Mouse (Mus musculus): ENCODE results near the gene Ptprn2.
A peak's percentile ranks its signal among the peaks of the same experiment; 100 is the strongest.

Ptprn2 gene

DNA sequence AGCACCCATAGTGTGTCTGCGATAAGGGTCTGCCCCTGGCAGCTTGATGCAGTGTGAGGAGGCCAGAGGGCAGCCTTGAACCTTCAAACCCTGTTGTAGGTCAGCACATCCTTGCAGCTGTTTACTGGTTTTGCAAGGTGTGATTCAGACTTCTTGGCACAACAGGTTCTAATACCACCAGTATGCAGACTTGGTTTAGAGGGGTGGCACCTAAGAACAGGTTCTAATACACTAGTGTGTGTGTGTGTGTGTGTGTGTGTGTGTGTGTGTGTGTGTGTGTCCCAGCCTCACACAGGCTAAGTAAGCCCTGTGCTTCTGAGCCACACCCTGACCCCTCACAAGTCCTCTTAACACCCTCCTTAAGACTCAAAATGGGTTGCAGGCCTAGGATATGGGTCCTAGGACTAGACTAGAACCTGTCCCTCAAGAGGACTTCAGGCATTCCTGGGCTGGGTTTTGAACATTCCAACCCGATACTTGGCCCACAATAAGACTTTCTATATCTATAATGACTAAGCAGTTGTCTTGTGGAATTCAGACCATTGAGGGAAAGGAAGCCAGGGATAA lies 770.3 kb downstream of the Ptprn2 start:
- DNase-seq (ENCODE audit: low spot score in 2 of 2): no peak

- DNase-seq (ENCODE audit: low spot score in 2 of 2): no peak
Observed at GRCm38 (mm10) chr12:117256849-117257204, 771.3 kb downstream of the Ptprn2 start.

DNA sequence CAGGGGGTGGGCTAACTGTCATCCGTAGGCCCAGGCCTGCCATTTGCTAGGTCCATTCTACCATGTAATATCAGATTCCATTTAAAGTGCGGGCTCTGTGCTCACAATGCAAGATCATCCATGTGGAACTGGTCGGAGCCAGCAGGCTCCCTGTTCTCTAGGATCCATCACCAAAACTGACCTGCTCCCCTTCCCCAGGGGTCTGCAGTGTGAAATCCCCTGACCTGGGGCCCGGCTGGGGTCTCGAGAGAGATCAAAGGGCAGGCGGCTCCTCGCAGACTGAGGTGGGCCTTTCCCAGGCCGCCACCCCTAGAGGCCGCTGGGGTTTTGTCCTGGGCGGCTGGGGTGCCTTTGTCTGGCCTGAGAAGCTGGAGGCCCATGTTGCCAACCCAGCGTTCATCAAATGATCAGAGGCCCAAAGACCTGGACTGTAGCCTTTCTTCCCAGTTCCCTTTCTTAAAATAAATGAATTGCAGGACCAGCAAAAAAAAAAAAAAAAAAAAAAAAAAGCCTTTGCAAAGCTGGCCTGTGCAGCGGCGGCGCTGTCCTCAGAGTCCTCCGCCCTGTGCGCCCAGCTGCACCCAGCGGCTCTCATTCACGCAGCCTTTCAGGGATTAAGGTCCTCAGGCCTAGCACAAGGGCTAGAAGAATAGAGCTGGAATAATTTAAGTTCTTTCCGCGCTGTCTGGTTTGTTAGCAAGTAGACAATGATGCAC lies 771.8 kb downstream of the Ptprn2 start:
- DNase-seq (ENCODE audit: low spot score in 2 of 2): no peak

DNA sequence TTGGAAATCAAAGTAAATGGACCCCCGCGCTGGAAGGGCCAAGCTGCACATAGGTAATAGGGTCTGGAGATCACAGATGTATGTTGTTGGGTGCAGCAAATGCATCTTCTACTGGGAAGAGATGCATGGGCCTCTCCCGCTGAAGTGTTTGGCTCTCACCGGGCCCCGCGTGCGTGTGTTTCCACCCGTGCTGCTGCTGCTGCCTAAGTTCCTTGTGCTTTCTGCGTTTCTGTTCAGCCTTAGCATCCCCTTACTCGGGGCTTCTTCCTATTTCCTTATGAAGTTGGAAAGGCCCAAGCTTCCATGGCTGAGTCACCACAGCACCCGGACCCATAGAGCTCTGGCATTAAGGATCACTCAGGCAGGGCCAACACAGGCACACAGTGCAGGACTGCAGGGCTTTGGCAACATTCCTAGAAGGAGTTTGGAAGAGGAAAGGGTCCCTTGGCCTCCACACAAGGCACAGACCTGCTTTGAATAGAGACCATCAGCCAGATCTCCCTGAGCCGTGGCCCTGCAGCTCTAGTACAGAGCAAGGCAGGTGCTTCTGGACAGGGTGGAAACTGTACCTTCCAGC lies 772.5 kb downstream of the Ptprn2 start:
- no peak for DNase-seq (ENCODE audit: low spot score in 2 of 2)

DNA sequence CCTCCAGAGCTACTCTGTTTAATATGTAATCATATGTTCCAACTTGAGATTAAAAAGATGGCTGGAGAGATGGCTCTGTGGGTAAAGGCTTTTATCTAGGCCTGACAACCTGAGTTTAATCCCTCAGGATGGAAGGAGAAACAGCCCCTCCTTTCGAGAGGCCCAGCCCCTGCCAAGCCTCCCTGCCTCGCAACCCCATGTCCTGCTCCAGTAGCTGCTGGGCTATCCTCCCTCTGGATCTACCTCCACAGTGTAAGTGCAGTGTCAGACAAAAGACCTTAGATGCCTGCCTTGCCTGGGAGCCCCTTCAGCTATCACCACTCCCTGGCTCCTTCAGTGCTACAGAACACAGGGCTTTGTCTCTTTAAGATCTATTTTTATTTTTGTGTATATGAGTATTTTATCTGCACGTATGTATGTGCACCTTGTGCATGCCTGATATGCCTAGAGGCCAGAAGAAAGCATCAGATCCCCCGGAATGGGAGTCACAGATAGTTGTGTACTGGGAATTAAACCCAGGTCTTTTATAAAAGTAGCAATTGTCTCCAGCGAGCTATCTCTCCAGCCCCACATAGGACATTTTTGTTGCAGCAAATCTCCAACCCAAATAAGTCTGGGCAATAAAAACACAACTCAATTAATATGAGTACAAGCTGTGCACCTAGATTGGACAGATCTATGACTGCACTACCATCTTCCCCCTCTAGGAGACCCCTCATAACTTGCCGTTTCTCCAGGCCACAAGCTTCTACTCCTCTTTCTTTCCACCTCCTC lies 775.1 kb downstream of the Ptprn2 start:
- DNase-seq (ENCODE audit: low spot score in 2 of 2): no peak

GRCm38 (mm10) chr12:117261165-117261440 lies 775.6 kb downstream of the Ptprn2 start:
- no peak for DNase-seq (ENCODE audit: low spot score in 2 of 2)

- no peak for DNase-seq (ENCODE audit: low spot score in 2 of 2)
Observed at GRCm38 (mm10) chr12:117262003-117262402, 776.5 kb downstream of the Ptprn2 start.

DNA sequence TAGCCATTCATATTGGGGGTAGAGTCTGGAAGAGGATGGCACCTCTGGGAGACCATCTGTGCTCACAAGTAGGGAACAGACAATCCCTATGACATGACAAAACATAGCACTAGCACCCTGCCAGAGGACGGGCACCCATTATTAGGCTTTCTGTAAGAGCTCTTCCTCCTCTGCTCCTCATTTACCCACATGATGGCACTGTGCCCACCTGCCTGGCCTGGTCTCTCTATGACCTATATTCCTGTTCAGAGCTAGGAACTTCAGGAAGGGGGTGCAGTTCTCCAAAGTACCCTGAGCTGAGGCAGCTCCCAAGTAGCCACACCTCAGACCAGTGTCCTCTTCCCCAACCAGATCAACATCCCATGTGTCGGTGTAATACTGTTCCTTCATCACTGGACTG lies 777.6 kb downstream of the Ptprn2 start:
- no peak for DNase-seq (ENCODE audit: low spot score in 2 of 2)

DNA sequence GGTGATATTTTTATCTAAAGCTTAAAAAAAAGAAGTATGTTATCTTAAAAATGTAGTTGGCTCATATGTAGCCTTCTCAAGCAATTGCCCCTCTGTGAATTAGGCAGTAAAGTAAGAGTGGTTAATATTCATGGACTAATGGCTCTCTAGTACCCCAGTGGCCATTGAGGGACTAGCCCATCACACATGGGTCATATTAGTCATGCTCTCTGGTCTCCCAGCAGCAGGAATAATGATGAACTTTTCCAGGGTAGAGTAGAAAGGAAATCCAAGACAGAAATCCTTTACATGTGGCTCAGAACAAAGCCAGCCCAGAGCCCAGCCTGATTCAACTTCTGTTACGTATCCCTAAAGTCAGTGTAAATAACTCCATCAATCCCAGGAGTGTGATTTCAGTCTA lies 779.7 kb downstream of the Ptprn2 start:
- no peak for DNase-seq (ENCODE audit: low spot score in 2 of 2)

GRCm38 (mm10) chr12:117268543-117269172 lies 783.1 kb downstream of the Ptprn2 start:
- DNase-seq (ENCODE audit: low spot score in 2 of 2): peak in 1 of 2 experiments; percentile 34

DNA sequence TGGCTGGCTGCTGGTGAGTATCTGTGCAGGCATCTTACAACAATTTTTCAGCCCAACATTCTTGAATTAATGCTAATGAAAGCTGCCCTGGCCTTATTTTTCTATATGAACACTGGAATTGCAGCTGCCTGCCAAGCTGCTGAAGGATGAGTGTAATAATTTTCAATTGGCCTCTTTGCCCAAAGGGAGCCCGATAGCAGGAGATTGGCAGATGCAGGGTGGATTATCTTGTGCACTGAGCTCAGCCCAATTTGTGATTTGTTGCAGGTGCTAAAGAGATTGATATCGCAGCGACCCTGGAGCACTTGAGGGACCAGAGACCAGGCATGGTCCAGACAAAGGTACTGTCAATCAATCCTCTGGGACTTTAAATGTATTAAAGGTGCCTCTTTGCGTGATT lies 783.8 kb downstream of the Ptprn2 start:
- no peak for DNase-seq (ENCODE audit: low spot score in 2 of 2)

GRCm38 (mm10) chr12:117270199-117270598 lies 784.7 kb downstream of the Ptprn2 start:
- no peak for DNase-seq (ENCODE audit: low spot score in 2 of 2)

DNA sequence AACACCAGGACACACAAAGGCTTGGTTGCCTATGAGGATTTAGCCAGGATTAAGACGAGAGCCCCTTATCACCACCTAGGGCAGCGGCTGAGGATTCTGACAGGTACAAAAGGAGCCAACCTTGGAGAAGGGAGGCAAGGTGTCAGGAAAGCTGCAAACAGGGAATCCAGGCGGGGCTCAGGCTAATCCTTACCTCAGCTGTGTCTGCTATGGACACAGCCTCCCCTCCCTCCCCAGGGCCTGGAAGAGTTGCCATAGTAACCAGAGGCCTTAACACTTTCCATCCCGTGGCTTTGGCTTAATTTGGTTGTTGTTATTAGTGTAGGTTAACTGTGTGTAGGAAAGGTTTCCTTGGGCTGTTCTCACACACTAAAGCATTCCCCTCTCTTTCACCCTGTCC lies 787.6 kb downstream of the Ptprn2 start:
- no peak for DNase-seq (ENCODE audit: low spot score in 2 of 2)

GRCm38 (mm10) chr12:117274576-117274975 lies 789.1 kb downstream of the Ptprn2 start:
- DNase-seq (ENCODE audit: low spot score in 2 of 2): no peak

DNA sequence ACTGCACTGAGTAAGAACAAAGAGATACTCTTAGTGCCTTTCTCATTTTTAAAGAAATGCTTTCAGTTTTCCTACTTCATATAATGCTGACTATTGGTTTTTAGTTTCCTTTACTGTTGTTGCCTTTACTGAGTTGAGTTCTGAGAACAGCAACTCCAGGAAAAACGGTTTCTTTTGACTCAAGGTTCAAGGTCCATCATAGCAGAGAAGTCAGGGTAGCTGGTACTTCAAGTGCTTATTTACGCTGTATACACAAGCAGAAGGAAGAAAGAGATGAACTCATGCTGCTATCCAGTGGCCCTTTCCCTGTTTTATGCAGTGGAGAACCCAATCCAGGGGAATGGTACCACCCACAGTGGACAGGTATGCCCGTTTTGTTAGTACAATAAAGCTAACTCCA lies 795.3 kb downstream of the Ptprn2 start:
- no peak for DNase-seq (ENCODE audit: low spot score in 2 of 2)

DNA sequence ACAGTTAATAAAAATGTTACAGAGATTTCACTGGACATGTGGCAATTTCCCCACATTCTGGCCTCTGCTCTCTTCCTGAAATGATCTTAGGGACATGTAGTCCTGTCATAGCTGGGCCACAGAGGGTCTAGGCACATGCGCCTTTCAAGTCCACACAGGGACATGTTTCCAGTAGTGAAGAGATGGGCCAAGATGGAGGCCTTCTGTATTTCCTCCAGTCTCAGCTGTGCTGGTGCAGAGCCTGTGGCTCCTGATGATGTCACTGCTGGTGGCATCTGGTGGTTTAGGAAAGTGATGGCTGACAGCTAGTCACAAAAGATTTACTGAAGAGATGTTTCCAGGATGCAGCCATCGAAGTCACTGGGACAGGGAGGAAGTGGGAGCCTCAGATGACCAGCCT lies 797.1 kb downstream of the Ptprn2 start:
- DNase-seq (ENCODE audit: low spot score in 2 of 2): no peak

- DNase-seq (ENCODE audit: low spot score in 2 of 2): no peak
Observed at GRCm38 (mm10) chr12:117287456-117287855, 801.9 kb downstream of the Ptprn2 start.

DNA sequence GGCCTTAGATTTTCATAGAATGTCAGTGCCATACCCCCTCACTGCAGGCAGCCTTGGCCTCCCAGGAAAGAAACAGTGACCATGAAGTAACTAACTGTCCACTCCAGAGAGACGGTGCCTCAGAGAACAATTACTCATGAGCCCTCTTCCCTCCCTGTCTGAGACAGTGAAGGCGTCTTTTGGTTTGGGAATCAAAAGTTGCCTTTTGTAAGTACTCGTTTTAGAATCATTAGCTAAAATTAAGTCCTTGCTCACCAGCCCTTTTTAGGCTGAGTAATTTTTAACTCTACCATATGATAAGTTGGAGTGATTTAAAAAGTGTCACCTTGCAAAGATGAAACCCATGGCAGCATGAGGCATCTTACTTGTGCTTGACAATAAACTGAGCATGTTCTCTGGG lies 806.4 kb downstream of the Ptprn2 start:
- DNase-seq (ENCODE audit: low spot score in 2 of 2): no peak

DNA sequence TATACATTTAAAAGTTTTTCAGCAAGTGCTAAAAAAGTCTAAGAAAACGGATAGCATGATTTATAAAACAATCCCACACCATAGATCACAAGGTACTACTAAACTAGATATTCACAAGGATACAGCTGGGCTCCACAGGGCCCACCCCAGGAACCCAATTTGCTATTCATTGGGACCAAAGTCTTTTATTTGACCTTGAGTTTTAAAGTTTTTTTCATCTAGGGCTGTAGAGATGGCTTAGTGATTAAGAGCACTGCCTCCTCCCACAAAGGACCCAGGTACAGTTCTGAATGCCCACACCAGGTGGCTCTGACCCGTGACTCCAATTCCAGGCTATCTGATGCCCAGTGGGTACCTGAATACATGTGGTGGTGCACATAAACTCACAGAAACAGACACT lies 811.3 kb downstream of the Ptprn2 start:
- no peak for DNase-seq (ENCODE audit: low spot score in 2 of 2)

DNA sequence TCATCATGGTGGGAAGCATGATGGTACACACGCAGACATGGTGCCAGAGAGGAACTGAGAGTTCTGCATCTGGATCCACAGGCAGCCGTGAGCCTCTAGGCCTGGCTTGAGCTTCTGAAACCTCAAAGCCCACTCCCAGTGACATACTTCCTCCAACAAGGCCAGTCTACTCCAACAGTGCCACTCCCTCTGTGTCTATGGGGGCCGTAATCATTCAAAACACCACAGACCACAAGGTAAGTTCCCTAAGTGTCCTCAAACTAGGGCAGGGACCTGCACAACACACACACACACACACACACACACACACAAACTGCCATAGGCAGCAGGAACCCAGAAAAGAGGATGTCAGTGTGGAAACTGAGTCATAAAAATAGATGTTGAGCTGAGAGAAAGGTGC lies 813.6 kb downstream of the Ptprn2 start:
- DNase-seq (ENCODE audit: low spot score in 2 of 2): no peak

GRCm38 (mm10) chr12:117304751-117305624 lies 819.5 kb downstream of the Ptprn2 start:
- DNase-seq (ENCODE audit: low spot score in 2 of 2): no peak

Data from right cerebral cortex, adult 2 months (tissue).